Mouse (Mus musculus) liver, postnatal 0 days (tissue): ENCODE measurements around the gene Gm10283.

Experiments used
- CTCF ChIP-seq: sonication (generic); IDR thresholded peaks from 2 replicates; pipeline ENCODE4 v1.5.1; 2016; ENCODE audit warnings: antibody characterized with exemption, low read depth
- EP300 ChIP-seq: IDR thresholded peaks from 2 replicates; pipeline ENCODE4 v1.6.1; 2016; ENCODE audit warnings: antibody characterized with exemption, low read depth, mild to moderate bottlenecking

DNA sequence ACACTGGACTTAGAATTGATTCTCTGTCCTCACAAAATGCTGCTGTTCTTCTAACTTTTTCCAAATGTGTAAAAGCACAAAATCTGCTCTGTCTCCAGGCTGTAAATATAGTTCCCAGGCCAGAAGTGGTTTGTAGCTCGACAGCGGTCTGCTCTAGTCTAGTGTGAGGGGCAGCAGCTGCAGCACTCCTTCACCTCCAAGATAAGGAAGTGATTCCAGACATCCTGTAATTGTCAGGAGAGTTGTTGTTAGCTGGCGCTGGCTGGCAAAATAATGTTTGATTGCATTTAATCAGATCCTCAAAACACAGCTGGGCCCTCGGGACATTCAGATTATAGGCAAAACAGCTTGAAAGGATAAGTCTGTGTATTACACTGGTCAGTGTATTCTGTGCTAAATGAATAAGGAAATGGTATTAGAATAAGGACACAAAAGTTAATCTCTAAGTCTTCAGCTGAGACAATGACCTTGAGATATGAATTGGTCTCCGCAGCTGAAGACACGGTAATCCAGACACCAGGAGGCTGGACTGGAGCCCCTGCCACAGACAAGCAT, 97.9 kb downstream of the Gm10283 start:
- TF ChIP-seq CTCF, result no peak
- TF ChIP-seq EP300, result no peak
